Mouse (Mus musculus): Measurements from ENCODE around the gene Rsg1.

DNA sequence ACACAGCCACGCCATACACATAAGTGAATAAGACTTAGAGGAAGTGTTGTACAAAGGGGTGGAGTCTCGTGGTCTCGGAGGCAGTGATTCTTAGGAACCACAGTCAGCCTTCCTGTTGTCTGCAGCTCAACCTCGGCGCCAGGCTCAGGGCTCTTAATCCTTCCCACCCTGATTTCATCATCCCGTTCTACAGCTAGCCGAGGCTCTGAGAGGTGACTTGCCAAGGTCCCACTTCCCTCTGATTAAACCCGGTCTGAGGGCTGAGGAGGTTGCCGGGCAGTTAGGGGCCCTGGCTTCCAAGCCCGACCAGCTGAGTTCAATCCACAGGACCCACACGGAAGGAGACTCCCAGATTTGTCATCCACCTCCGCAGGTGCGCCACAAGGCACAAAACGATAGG, 59.1 kb downstream of the Rsg1 start:
- TF ChIP-seq CTCF (IDR thresholded peaks at IDR 0.05; ENCODE audit: control insufficient read depth, insufficient read depth, insufficient read length): no peak
- no peak for TF ChIP-seq USF1 (IDR thresholded peaks at IDR 0.05; ENCODE audit: low read depth)
